Mouse (Mus musculus) bone marrow macrophage, adult 2 months (primary cell): ENCODE data around the gene Entpd7.

Source experiments
- CTCF ChIP-seq: IDR thresholded peaks from 2 replicates; pipeline ENCODE4 v1.5.1; 2012; ENCODE audit warnings: low read depth, mild to moderate bottlenecking, low read length, moderate library complexity
- POLR2A ChIP-seq: IDR thresholded peaks from 2 replicates; pipeline ENCODE4 v1.6.1; 2012; ENCODE audit warnings: mild to moderate bottlenecking, low read depth, low read length, borderline replicate concordance

DNA sequence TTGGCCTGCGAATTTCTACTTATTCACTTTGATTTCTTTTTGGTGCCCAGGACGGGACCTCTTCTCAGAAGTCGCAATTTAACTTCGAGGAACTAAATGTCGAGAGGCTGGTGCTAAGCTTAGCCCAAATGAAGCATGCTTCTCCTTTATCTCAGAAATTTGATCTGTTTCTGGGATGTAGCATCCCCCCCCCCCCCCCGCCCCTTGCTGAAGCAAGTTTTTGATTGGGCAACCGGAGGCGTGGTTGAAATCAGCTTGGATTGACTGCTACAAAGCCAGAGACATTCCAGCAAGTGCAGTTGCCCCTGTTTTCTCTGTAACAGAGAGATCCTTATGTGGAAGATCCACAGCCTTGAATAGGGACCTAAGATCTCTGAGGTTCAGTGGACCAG is 40.6 kb downstream of the Entpd7 start:
- no peak for TF ChIP-seq POLR2A
- no peak for TF ChIP-seq CTCF
